Mouse (Mus musculus) olfactory bulb, adult 2 months (tissue): ENCODE measurements at regions not wholly inside any gene's neighbourhood (a gene's known extent, or its start where the extent isn't known, plus 50 kb on each side); places are given as distances from the start of the nearest gene placed in this dataset.

Source experiments
- CTCF ChIP-seq: fragments of 200-500 bp; IDR thresholded peaks from 2 replicates; pipeline ENCODE4 v1.5.1; 2012; ENCODE audit warnings: low read depth, mild to moderate bottlenecking, low read length, moderate library complexity; ENCODE audit not compliant: insufficient read depth
- POLR2A ChIP-seq: fragments of 200-500 bp; IDR thresholded peaks from 2 replicates; pipeline ENCODE4 v1.6.1; 2012; ENCODE audit warnings: mild to moderate bottlenecking, low read depth, low read length, moderate library complexity; ENCODE audit not compliant: insufficient read depth

DNA sequence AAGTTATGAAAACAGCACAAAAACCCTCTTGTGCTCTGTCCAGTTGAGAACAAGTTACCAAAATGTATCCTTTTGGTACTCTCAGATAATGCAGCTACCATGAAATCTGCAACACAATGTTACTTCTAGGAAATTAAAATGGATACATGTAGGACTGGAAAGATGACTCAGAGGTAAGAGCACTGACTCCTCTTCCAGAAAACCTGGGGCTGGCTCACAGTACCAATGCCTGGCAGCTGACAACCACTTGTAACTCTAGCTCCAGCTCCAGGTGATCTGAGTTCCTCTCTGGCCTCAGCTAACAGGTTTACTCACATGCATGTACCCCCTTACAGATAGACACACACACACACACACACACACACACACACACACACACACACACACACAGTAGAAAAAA is 325.1 kb downstream of the Abcc12 start:
- TF ChIP-seq CTCF: no peak
- no peak for TF ChIP-seq POLR2A
